Mouse (Mus musculus): ENCODE measurements around the gene Paip2b. TPM values are rescaled to one million over a fixed set of nuclear protein-coding genes. Genes with fewer than 3 reads are reported as not detected.

Paip2b gene
- total and polyA plus RNA-seq, 3 experiments, result 26.7 to 36.3 (median 30.9) TPM

GRCm38 (mm10) chr6:83775638-83776293 lies 55.8 kb downstream of the Paip2b start, which contains the start of gene Tex261 (continued):
- TF ChIP-seq ZMIZ1 (IDR thresholded peaks at IDR 0.05; ENCODE audit: low read depth, low read length) (peak; percentile 93), EP300 (IDR thresholded peaks at IDR 0.05; ENCODE audit: low read length) (no peak), ZKSCAN1 (IDR thresholded peaks at IDR 0.05; ENCODE audit: borderline replicate concordance, low read depth, low read length) (no peak), RCOR1 (conservative IDR thresholded peaks at IDR 0.05; ENCODE audit: low read depth, low read length) (no peak), HCFC1 (IDR thresholded peaks at IDR 0.05; ENCODE audit: low read depth, low read length) (peak; percentile 69), TBP (conservative IDR thresholded peaks at IDR 0.05; ENCODE audit: low read depth, low read length) (peak; percentile 55), GABPA (IDR thresholded peaks at IDR 0.05; ENCODE audit: insufficient replicate concordance, low read depth, low read length) (peak; percentile 63), BHLHE40 (IDR thresholded peaks at IDR 0.05; ENCODE audit: low read depth, low read length) (0 out of 2 replicates have a peak, but pooled peaks have one; percentile 4), USF2 (conservative IDR thresholded peaks at IDR 0.05; ENCODE audit: low read depth, low read length) (no peak)

GRCm38 (mm10) chr6:83774781-83775563 lies 56.6 kb downstream of the Paip2b start:
- H3K9me3 ChIP-seq (replicated peaks; ENCODE audit: low read length), result peaks cover 3% of the 10 kb centered on the region
- H3K27ac ChIP-seq (ENCODE audit: insufficient read depth, low read depth), result peak overlapping the region; percentile 29
- no peak for TF ChIP-seq USF1 (IDR thresholded peaks at IDR 0.05; ENCODE audit: low read depth, low read length)
- TF ChIP-seq GABPA (IDR thresholded peaks at IDR 0.05; ENCODE audit: insufficient replicate concordance, low read depth, low read length), result no peak
- TF ChIP-seq ZKSCAN1 (IDR thresholded peaks at IDR 0.05; ENCODE audit: borderline replicate concordance, low read depth, low read length), result no peak
- TF ChIP-seq MYC (IDR thresholded peaks at IDR 0.05; ENCODE audit: low read depth, low read length), result no peak
- TF ChIP-seq POLR2AphosphoS2 (IDR thresholded peaks at IDR 0.05; ENCODE audit: low read depth, low read length), result no peak
- no peak for TF ChIP-seq PAX5 (IDR thresholded peaks at IDR 0.05; ENCODE audit: low read length)
- TF ChIP-seq RAD21 (IDR thresholded peaks at IDR 0.05; ENCODE audit: low read depth, low read length), result no peak
- no peak for TF ChIP-seq MAX (IDR thresholded peaks at IDR 0.05; ENCODE audit: low read length)
- TF ChIP-seq E2F4 (IDR thresholded peaks at IDR 0.05; ENCODE audit: insufficient replicate concordance, low read depth, low read length), result no peak
- TF ChIP-seq SMC3 (IDR thresholded peaks at IDR 0.05; ENCODE audit: low read depth, low read length), result no peak
- no peak for TF ChIP-seq JUND (conservative IDR thresholded peaks at IDR 0.05; ENCODE audit: low read depth, low read length)
- no peak for TF ChIP-seq MAZ (IDR thresholded peaks at IDR 0.05; ENCODE audit: low read depth, low read length)
- no peak for TF ChIP-seq HCFC1 (IDR thresholded peaks at IDR 0.05; ENCODE audit: low read depth, low read length)
- no peak for TF ChIP-seq RCOR1 (conservative IDR thresholded peaks at IDR 0.05; ENCODE audit: low read depth, low read length)
- no peak for TF ChIP-seq UBTF (IDR thresholded peaks at IDR 0.05; ENCODE audit: low read depth, low read length)
- no peak for TF ChIP-seq ETS1 (conservative IDR thresholded peaks at IDR 0.05; ENCODE audit: low read depth, low read length)
- no peak for TF ChIP-seq TBP (conservative IDR thresholded peaks at IDR 0.05; ENCODE audit: low read depth, low read length)
- no peak for TF ChIP-seq JUN (IDR thresholded peaks at IDR 0.05; ENCODE audit: insufficient read depth, low read depth, low read length)
- peak overlapping the region; percentile 85 to 98 (median 96) for H3K4me3 ChIP-seq (replicated peaks in 1 of 3; ENCODE audit: low read depth in 2 of 3, low read length in 2 of 3, poor library complexity in 1 of 3)
- H3K9ac ChIP-seq (ENCODE audit: insufficient read depth, low read depth), result peak overlapping the region; percentile 88
- peaks cover 7 to 29% of the 10 kb centered on the region in 2 experiments for H3K4me1 ChIP-seq (ENCODE audit: control insufficient read depth in 1 of 2, insufficient read depth in 2 of 2)
- H3K27me3 ChIP-seq (replicated peaks), result no peaks in the 10 kb centered on the region
- H3K36me3 ChIP-seq (replicated peaks in 1 of 2; ENCODE audit: control insufficient read depth in 1 of 2, insufficient read depth in 1 of 2, low read length in 1 of 2), result peaks cover 31 to 42% of the 10 kb centered on the region in 2 experiments
- peak overlapping the region; percentile 89 for H3K4me2 ChIP-seq (ENCODE audit: insufficient read depth, low read depth, poor library complexity, severe bottlenecking)
- peak; percentile 25 for DNase-seq (ENCODE audit: extremely low read depth)
- peaks cover 11% of the 10 kb centered on the region for H3K79me2 ChIP-seq (replicated peaks; ENCODE audit: control insufficient read depth, extremely low read depth, insufficient read depth, poor library complexity, severe bottlenecking)
- in situ Hi-C loops (cut with MboI; ENCODE audit: low pct_ligation_motif_present, low pct_unique_long_range_greater_than_20kb, low sequenced_read_pairs) (no loop called here), dilution Hi-C loops (cut with MboI; ENCODE audit: extremely low pct_ligation_motif_present, extremely low pct_unique_long_range_greater_than_20kb, low sequenced_read_pairs) (no loop called here)
